Mouse (Mus musculus) frontal cortex, adult (tissue): ENCODE data around the gene Prickle2.

Experiments
- ATAC-seq: cut with Nextera tagmentation; 2 replicates; pipeline ENCODE4 v1.9.2; 2017; ENCODE audit warnings: mild to moderate bottlenecking, moderate library complexity, mixed read lengths; ENCODE audit not compliant: low TSS enrichment

The Prickle2 gene

GRCm38 (mm10) chr6:92667544-92667943 lies 38.4 kb downstream of the Prickle2 start:
- no peak for ATAC-seq

GRCm38 (mm10) chr6:92665530-92665989 lies 40.4 kb downstream of the Prickle2 start:
- ATAC-seq = no peak

- peak; percentile 61 for ATAC-seq
Observed at GRCm38 (mm10) chr6:92663885-92664284, 42.1 kb downstream of the Prickle2 start.

- peak; percentile 77 for ATAC-seq
Observed at GRCm38 (mm10) chr6:92663433-92663832, 42.5 kb downstream of the Prickle2 start.

GRCm38 (mm10) chr6:92649063-92649462 lies 56.9 kb downstream of the Prickle2 start:
- peak; percentile 93 for ATAC-seq

GRCm38 (mm10) chr6:92648571-92648970 lies 57.4 kb downstream of the Prickle2 start:
- ATAC-seq = peak; percentile 4; the same call in 1 of the 2 replicates

GRCm38 (mm10) chr6:92642929-92643328 lies 63.0 kb downstream of the Prickle2 start:
- ATAC-seq = peak; percentile 70

- ATAC-seq = no peak
Observed at GRCm38 (mm10) chr6:92641956-92642355, 64.0 kb downstream of the Prickle2 start.

- peak; percentile 66 for ATAC-seq
Observed at GRCm38 (mm10) chr6:92640896-92641295, 65.1 kb downstream of the Prickle2 start.

GRCm38 (mm10) chr6:92636431-92636830 lies 69.5 kb downstream of the Prickle2 start:
- no peak for ATAC-seq

GRCm38 (mm10) chr6:92634876-92635468 lies 71.0 kb downstream of the Prickle2 start:
- ATAC-seq = 0 out of 2 replicates have a peak, but pooled peaks have one; percentile 39

- ATAC-seq = no peak
Observed at GRCm38 (mm10) chr6:92630991-92631390, 75.0 kb downstream of the Prickle2 start.

- ATAC-seq = no peak
Observed at GRCm38 (mm10) chr6:92627711-92628110, 78.2 kb downstream of the Prickle2 start.

GRCm38 (mm10) chr6:92627048-92627617 lies 78.8 kb downstream of the Prickle2 start:
- ATAC-seq = no peak

GRCm38 (mm10) chr6:92625923-92626322 lies 80.0 kb downstream of the Prickle2 start:
- ATAC-seq = peak; percentile 35

- no peak for ATAC-seq
Observed at GRCm38 (mm10) chr6:92624306-92624705, 81.6 kb downstream of the Prickle2 start.

GRCm38 (mm10) chr6:92617183-92617582 lies 88.8 kb downstream of the Prickle2 start:
- ATAC-seq = peak; percentile 79

GRCm38 (mm10) chr6:92614771-92615170 lies 91.2 kb downstream of the Prickle2 start:
- no peak for ATAC-seq

- ATAC-seq = no peak
Observed at GRCm38 (mm10) chr6:92612151-92612769, 93.7 kb downstream of the Prickle2 start.

- ATAC-seq = peak; percentile 66
Observed at GRCm38 (mm10) chr6:92609682-92610235, 96.2 kb downstream of the Prickle2 start.

- 0 out of 2 replicates have a peak, but pooled peaks have one; percentile 10 for ATAC-seq
Observed at GRCm38 (mm10) chr6:92609078-92609477, 96.9 kb downstream of the Prickle2 start.

GRCm38 (mm10) chr6:92605156-92605555 lies 100.8 kb downstream of the Prickle2 start:
- ATAC-seq = no peak

- peak; percentile 75 for ATAC-seq
Observed at GRCm38 (mm10) chr6:92596340-92596739, 109.6 kb downstream of the Prickle2 start.
